8 mouse cellular contexts compared by ENCODE assay signal in genomic region chr7:34169454-34169853, GRCm38 (mm10). TPM values are rescaled to one million over a fixed set of nuclear protein-coding genes. Genes with fewer than 3 reads are reported as not detected.
DNase-seq lines count a peak whose midpoint lies in the region; ATAC-seq and TF ChIP-seq lines count a peak whose summit lies in the region.

Uba2 (minus strand) TSS chr7:34169599.

- peak within 1 kb of the TSS; percentile 90 for H3K9ac ChIP-seq in kidney, postnatal 0 days (ENCODE audit: low read depth, low read length)
- H3K9ac ChIP-seq in hindbrain, embryonic 16.5 days (ENCODE audit: low read depth, low read length), result peak within 1 kb of the TSS; percentile 98; the same call in 1 of the 2 replicates

- peaks cover 4% of the 10 kb centered on the region; the same call in 1 of the 2 replicates for H3K36me3 ChIP-seq in kidney, postnatal 0 days (ENCODE audit: insufficient read depth, low read length)
- H3K36me3 ChIP-seq in hindbrain, embryonic 16.5 days (ENCODE audit: control insufficient read depth, insufficient read depth, low read length), result peaks cover 7% of the 10 kb centered on the region; the same call in 1 of the 2 replicates
- H3K36me3 ChIP-seq in macrophage (ENCODE audit: inconsistent target), result peaks cover 10% of the 10 kb centered on the region

- ATAC-seq in kidney, postnatal 0 days (replicated peaks; ENCODE audit: low FRiP score, low read depth), result no peak
- 0 out of 2 replicates have a peak, but pooled peaks have one; percentile 19 for ATAC-seq in hindbrain, embryonic 16.5 days

- no peaks in the 10 kb centered on the region for H3K27me3 ChIP-seq in kidney, postnatal 0 days (ENCODE audit: insufficient read depth, low read length)
- H3K27me3 ChIP-seq in hindbrain, embryonic 16.5 days (replicated peaks; ENCODE audit: control insufficient read depth, insufficient read depth, low read length), result no peaks in the 10 kb centered on the region

- peak within 1 kb of the TSS; percentile 72 for H3K4me3 ChIP-seq in kidney, postnatal 0 days (replicated peaks; ENCODE audit: low read depth, low read length)
- H3K4me3 ChIP-seq in hindbrain, embryonic 16.5 days (ENCODE audit: low read length), result peak within 1 kb of the TSS; percentile 98
- H3K4me3 ChIP-seq in macrophage (ENCODE audit: inconsistent target), result peak within 1 kb of the TSS; percentile 7; the same call in 1 of the 2 replicates

- H3K9me3 ChIP-seq in kidney, postnatal 0 days (replicated peaks; ENCODE audit: low read length), result no peaks in the 10 kb centered on the region
- H3K9me3 ChIP-seq in hindbrain, embryonic 16.5 days (ENCODE audit: control insufficient read depth, low read length), result no peaks in the 10 kb centered on the region

- peaks cover 38% of the 10 kb centered on the region for H3K79me2 ChIP-seq in macrophage (ENCODE audit: inconsistent target)

- no peak for DNase-seq in kidney, postnatal 0 days (ENCODE audit: low spot score)
- no peak for DNase-seq in kidney, postnatal 14 days
- DNase-seq in adrenal gland, adult 2 months, result no peak
- no peak for DNase-seq in gastrocnemius, adult 18-20 months (ENCODE audit: low spot score)
- DNase-seq in spleen, postnatal 14 days (ENCODE audit: low spot score in 2 of 2), result no peak
- DNase-seq in kidney, adult 11 months, result no peak

- TF ChIP-seq CTCF in kidney, postnatal 0 days (IDR thresholded peaks at IDR 0.05; ENCODE audit: low read depth), result no peak

- H3K27ac ChIP-seq in kidney, postnatal 0 days, result peak within 1 kb of the TSS; percentile 81
- peak within 1 kb of the TSS; percentile 85 for H3K27ac ChIP-seq in hindbrain, embryonic 16.5 days (ENCODE audit: low read depth, low read length)
- no peak within 1 kb of the TSS for H3K27ac ChIP-seq in macrophage

- H3K4me1 ChIP-seq in kidney, postnatal 0 days (replicated peaks; ENCODE audit: insufficient read depth, low read length), result no peaks in the 10 kb centered on the region
- peaks cover 9% of the 10 kb centered on the region for H3K4me1 ChIP-seq in hindbrain, embryonic 16.5 days (ENCODE audit: control insufficient read depth, insufficient read depth, low read depth, low read length)

- H3K4me2 ChIP-seq in kidney, postnatal 0 days (ENCODE audit: low read length), result peak within 1 kb of the TSS; percentile 67
- H3K4me2 ChIP-seq in hindbrain, embryonic 16.5 days (ENCODE audit: low read length), result peak within 1 kb of the TSS; percentile 97

- 85% methylated on average over 3 of the region's 3 CpGs for WGBS in kidney, postnatal 0 days
- WGBS in hindbrain, embryonic 16.5 days, result 80% methylated on average over 3 of the region's 3 CpGs
- WGBS in macrophage (ENCODE audit: missing documents), result 96% methylated on average over 3 of the region's 3 CpGs

RNA-seq across cellular contexts. Expression of gene Uba2, which starts in this region (rescaled TPM):
- 133 and 146 TPM in 2 replicates for polyA plus RNA-seq in kidney, postnatal 0 days (2015; fragmentation: Nextera tagmentation; extraction: Ambion mirVana)
- total RNA-seq in adrenal gland, adult 2 months (2021), result 10 to 100 TPM; 63.5 to 75.7 TPM
- polyA plus RNA-seq in adrenal gland, adult 2 months (2012; rRNA removed), result 22.5 and 25.2 TPM in 2 replicates
- 10 to 100 TPM; 32.8 to 37.1 TPM for total RNA-seq in gastrocnemius, adult 18-20 months (2021)
- 145 and 159 TPM in 2 replicates for polyA plus RNA-seq in hindbrain, embryonic 16.5 days (2015; fragmentation: Nextera tagmentation; extraction: Ambion mirVana)
- 100 to 1,000 TPM in 10 of 26 experiments, 10 to 100 TPM in 16; 33.9 to 154 (median 93.8) TPM for total RNA-seq in macrophage (2018; cell fraction: chromatin; rRNA removed)
- total RNA-seq in macrophage (2018; cell fraction: cytosol; rRNA removed), result 10 to 100 TPM; 35.9 to 54.7 (median 48.2) TPM
- total RNA-seq in macrophage (2018; cell fraction: nucleus; rRNA removed), result 100 to 1,000 TPM in 1 of 26 experiments, 10 to 100 TPM in 25; 26.4 to 107 (median 43.7) TPM
- polyA plus RNA-seq in macrophage (2018), result 45.4 to 81.1 TPM (median 48.6 TPM) in 3 replicates

Comparison
In these comparisons a context has a peak if more than half of its experiments do, and no peak if none do; other contexts are left out.
1. H3K4me3 ChIP-seq: peak in every context shown above with its lines; median percentile 98 in hindbrain, embryonic 16.5 days; 72 in kidney, postnatal 0 days; 7 in macrophage.